In genomic region chr17:69416920-69417661, GRCm38 (mm10) we compare ENCODE assay signal across 8 mouse cellular contexts. TPM values are rescaled to one million over a fixed set of nuclear protein-coding genes. Genes with fewer than 3 reads are reported as not detected.
DNase-seq lines count a peak whose midpoint lies in the region; ATAC-seq and TF ChIP-seq lines count a peak whose summit lies in the region.

No protein-coding gene starts in this region.

- peak overlapping the region; percentile 97 for H3K27ac ChIP-seq in forebrain, embryonic 10.5 days
- H3K27ac ChIP-seq in heart, embryonic 15.5 days, result peak overlapping the region; percentile 98
- peak overlapping the region; percentile 82 for H3K27ac ChIP-seq in liver, embryonic 14.5 days
- H3K27ac ChIP-seq in neural tube, embryonic 11.5 days (ENCODE audit: low read depth, low read length), result peak overlapping the region; percentile 89
- peak overlapping the region; percentile 99 for H3K27ac ChIP-seq in stomach, postnatal 0 days (replicated peaks)

- H3K9me3 ChIP-seq in forebrain, embryonic 10.5 days, result no peaks in the 10 kb centered on the region
- no peaks in the 10 kb centered on the region for H3K9me3 ChIP-seq in heart, embryonic 15.5 days (replicated peaks)
- H3K9me3 ChIP-seq in liver, embryonic 14.5 days (ENCODE audit: control insufficient read depth, low read length), result no peaks in the 10 kb centered on the region
- no peaks in the 10 kb centered on the region for H3K9me3 ChIP-seq in neural tube, embryonic 11.5 days (ENCODE audit: control insufficient read depth, low read length)
- no peaks in the 10 kb centered on the region for H3K9me3 ChIP-seq in stomach, postnatal 0 days (ENCODE audit: control insufficient read depth, low read length)

- peak; percentile 85 for DNase-seq in c-Kit-negative CD71-positive TER-119-positive erythroid progenitor cells, embryonic 14.5 days (ENCODE audit: low read depth, low spot score)
- peak; percentile 94 for DNase-seq in forebrain, embryonic 10.5 days (ENCODE audit: extremely low spot score, low spot score)
- DNase-seq in kidney, postnatal 25 days, result peak; percentile 96
- DNase-seq in liver, embryonic 14.5 days (ENCODE audit: low read depth in 3 of 3, low spot score in 3 of 3), result peak; percentile 81 to 86 (median 83)
- DNase-seq in neural tube, embryonic 11.5 days (ENCODE audit: low spot score), result peak; percentile 96
- peak; percentile 96 for DNase-seq in stomach, postnatal 0 days (ENCODE audit: low spot score)

- WGBS in forebrain, embryonic 10.5 days, result under 1% methylated on average over 56 of the region's 56 CpGs
- WGBS in heart, embryonic 15.5 days, result under 1% methylated on average over 56 of the region's 56 CpGs
- under 1% methylated on average over 56 of the region's 56 CpGs for WGBS in liver, embryonic 14.5 days (ENCODE audit: insufficient replicate concordance)
- 0% methylated on average over 55 of the region's 56 CpGs for WGBS in neural tube, embryonic 11.5 days
- under 1% methylated on average over 54 of the region's 56 CpGs for WGBS in stomach, postnatal 0 days

- peak overlapping the region; percentile 81 for H3K4me3 ChIP-seq in forebrain, embryonic 10.5 days
- H3K4me3 ChIP-seq in heart, embryonic 15.5 days, result peak overlapping the region; percentile 96
- peak overlapping the region; percentile 84 to 93 for H3K4me3 ChIP-seq in liver, embryonic 14.5 days (ENCODE audit: insufficient read depth in 1 of 2, low read depth in 2 of 2, low read length in 2 of 2)
- peak overlapping the region; percentile 78 for H3K4me3 ChIP-seq in neural tube, embryonic 11.5 days (ENCODE audit: low read depth, low read length)
- H3K4me3 ChIP-seq in stomach, postnatal 0 days (ENCODE audit: low read depth, low read length), result peak overlapping the region; percentile 80

- no peaks in the 10 kb centered on the region for H3K36me3 ChIP-seq in forebrain, embryonic 10.5 days (replicated peaks)
- H3K36me3 ChIP-seq in heart, embryonic 15.5 days, result no peaks in the 10 kb centered on the region
- no peaks in the 10 kb centered on the region for H3K36me3 ChIP-seq in liver, embryonic 14.5 days (replicated peaks; ENCODE audit: control insufficient read depth, insufficient read depth, low read depth)
- no peaks in the 10 kb centered on the region for H3K36me3 ChIP-seq in neural tube, embryonic 11.5 days (ENCODE audit: control insufficient read depth, insufficient read depth, low read length)
- H3K36me3 ChIP-seq in stomach, postnatal 0 days (ENCODE audit: control insufficient read depth, insufficient read depth, low read length), result no peaks in the 10 kb centered on the region

- TF ChIP-seq CTCF in liver, embryonic 14.5 days (IDR thresholded peaks at IDR 0.05; ENCODE audit: low read depth), result no peak
- no peak for TF ChIP-seq CTCF in stomach, postnatal 0 days (IDR thresholded peaks at IDR 0.05; ENCODE audit: low read depth)

- TF ChIP-seq EP300 in liver, embryonic 14.5 days (IDR thresholded peaks at IDR 0.05; ENCODE audit: low read depth), result no peak
- TF ChIP-seq EP300 in stomach, postnatal 0 days (optimal IDR thresholded peaks at IDR 0.05), result peak; percentile 87

- H3K4me2 ChIP-seq in heart, embryonic 15.5 days, result peak overlapping the region; percentile 69
- H3K4me2 ChIP-seq in liver, embryonic 14.5 days (ENCODE audit: low read depth), result peak overlapping the region; percentile 89
- peak overlapping the region; percentile 55 for H3K4me2 ChIP-seq in neural tube, embryonic 11.5 days (ENCODE audit: low read depth)
- peak overlapping the region; percentile 66 for H3K4me2 ChIP-seq in stomach, postnatal 0 days (replicated peaks; ENCODE audit: low read depth)

- H3K9ac ChIP-seq in heart, embryonic 15.5 days, result peak overlapping the region; percentile 88
- H3K9ac ChIP-seq in liver, embryonic 14.5 days (replicated peaks), result peak overlapping the region; percentile 96
- H3K9ac ChIP-seq in neural tube, embryonic 11.5 days (ENCODE audit: low read length), result peak overlapping the region; percentile 87
- peak overlapping the region; percentile 93 for H3K9ac ChIP-seq in stomach, postnatal 0 days (ENCODE audit: low read length)

- peaks cover 22% of the 10 kb centered on the region for H3K4me1 ChIP-seq in forebrain, embryonic 10.5 days
- H3K4me1 ChIP-seq in heart, embryonic 15.5 days (replicated peaks), result peaks cover 9% of the 10 kb centered on the region
- H3K4me1 ChIP-seq in liver, embryonic 14.5 days (replicated peaks; ENCODE audit: control insufficient read depth in 2 of 2, insufficient read depth in 2 of 2, low read length in 1 of 2), result peaks cover 11 to 12% of the 10 kb centered on the region in 2 experiments
- peaks cover 4% of the 10 kb centered on the region; the same call in 1 of the 2 replicates for H3K4me1 ChIP-seq in neural tube, embryonic 11.5 days (ENCODE audit: control insufficient read depth, insufficient read depth, low read length)
- H3K4me1 ChIP-seq in stomach, postnatal 0 days (replicated peaks; ENCODE audit: control insufficient read depth, insufficient read depth), result no peaks in the 10 kb centered on the region

- peak; percentile 92 for ATAC-seq in CD4-positive, CD25-positive, alpha-beta regulatory T cell, adult 4 months
- ATAC-seq in heart, embryonic 15.5 days (replicated peaks; ENCODE audit: insufficient number of reproducible peaks, insufficient read depth, low FRiP score, low read depth), result peak; percentile 99
- peak; percentile 100 for ATAC-seq in liver, embryonic 14.5 days (ENCODE audit: insufficient read depth)
- peak; percentile 100 for ATAC-seq in neural tube, embryonic 11.5 days (ENCODE audit: insufficient read depth, low FRiP score, low TSS enrichment)
- peak; percentile 100 for ATAC-seq in stomach, postnatal 0 days (ENCODE audit: low FRiP score, low TSS enrichment)

- no peaks in the 10 kb centered on the region for H3K27me3 ChIP-seq in forebrain, embryonic 10.5 days (ENCODE audit: poor library complexity, severe bottlenecking)
- no peaks in the 10 kb centered on the region for H3K27me3 ChIP-seq in heart, embryonic 15.5 days
- no peaks in the 10 kb centered on the region for H3K27me3 ChIP-seq in liver, embryonic 14.5 days (ENCODE audit: control insufficient read depth, insufficient read depth, low read length)
- H3K27me3 ChIP-seq in neural tube, embryonic 11.5 days (ENCODE audit: control insufficient read depth, insufficient read depth, low read length), result no peaks in the 10 kb centered on the region
- H3K27me3 ChIP-seq in stomach, postnatal 0 days (ENCODE audit: control insufficient read depth, insufficient read depth, low read length), result no peaks in the 10 kb centered on the region

RNA-seq across cellular contexts. Expression of gene Akain1, which starts 22.0 kb away (rescaled TPM):
- polyA plus RNA-seq in CD4-positive, CD25-positive, alpha-beta regulatory T cell, adult 4 months (2017; shearing (Covaris generic)), result not detected
- not detected in 2 replicates for polyA plus RNA-seq in forebrain, embryonic 10.5 days (2016; fragmentation: Nextera tagmentation; extraction: Ambion mirVana)
- not detected in 2 replicates for polyA plus RNA-seq in heart, embryonic 15.5 days (2015; fragmentation: Nextera tagmentation; extraction: Ambion mirVana)
- polyA plus RNA-seq in liver, embryonic 14.5 days (2012; rRNA removed), result not detected in 2 replicates
- not detected in 2 replicates for polyA plus RNA-seq in liver, embryonic 14.5 days (2014; fragmentation: Nextera tagmentation; extraction: Ambion mirVana)
- polyA plus RNA-seq in neural tube, embryonic 11.5 days (2014; fragmentation: Nextera tagmentation; extraction: Ambion mirVana), result 0.27 and 0.32 TPM in 2 replicates
- 0.04 TPM in 1 of 2 replicates, not detected in the other for polyA plus RNA-seq in stomach, postnatal 0 days (2015; fragmentation: Nextera tagmentation; extraction: Ambion mirVana)

RNA-seq across cellular contexts. Expression of gene Zbtb14, which starts 34.2 kb away (rescaled TPM):
- 10 to 100 TPM; 16.3 to 19.6 TPM for polyA plus RNA-seq in CD4-positive, CD25-positive, alpha-beta regulatory T cell, adult 4 months (2017; shearing (Covaris generic))
- 34.4 and 36.2 TPM in 2 replicates for polyA plus RNA-seq in forebrain, embryonic 10.5 days (2016; fragmentation: Nextera tagmentation; extraction: Ambion mirVana)
- polyA plus RNA-seq in heart, embryonic 15.5 days (2015; fragmentation: Nextera tagmentation; extraction: Ambion mirVana), result 13.6 and 14.4 TPM in 2 replicates
- polyA plus RNA-seq in liver, embryonic 14.5 days (2012; rRNA removed), result 4.1 and 5.3 TPM in 2 replicates
- polyA plus RNA-seq in liver, embryonic 14.5 days (2014; fragmentation: Nextera tagmentation; extraction: Ambion mirVana), result 7.6 and 7.8 TPM in 2 replicates
- polyA plus RNA-seq in neural tube, embryonic 11.5 days (2014; fragmentation: Nextera tagmentation; extraction: Ambion mirVana), result 29.2 and 29.7 TPM in 2 replicates
- polyA plus RNA-seq in stomach, postnatal 0 days (2015; fragmentation: Nextera tagmentation; extraction: Ambion mirVana), result 8.7 and 9.0 TPM in 2 replicates

Comparison
In these comparisons a context has a peak if more than half of its experiments do, and no peak if none do; other contexts are left out.
1. Peak in every context shown above with its lines: DNase-seq, ATAC-seq, H3K4me3 ChIP-seq and H3K27ac ChIP-seq.